Mouse (Mus musculus) retina, postnatal 7 days (tissue): ENCODE measurements at regions not wholly inside any gene's neighbourhood (a gene's known extent, or its start where the extent isn't known, plus 50 kb on each side); places are given as distances from the start of the nearest gene placed in this dataset.

Experiments used
- DNase-seq: peaks from one replicate; pipeline ENCODE4 v3.0.0-alpha.2; 2012; ENCODE audit warnings: low read depth, low spot score

- no peak for DNase-seq
Observed at GRCm38 (mm10) chr16:5380626-5381025, 124.8 kb upstream of the Eef2kmt start.

GRCm38 (mm10) chr16:5377001-5377400 lies 121.2 kb upstream of the Eef2kmt start:
- no peak for DNase-seq

DNA sequence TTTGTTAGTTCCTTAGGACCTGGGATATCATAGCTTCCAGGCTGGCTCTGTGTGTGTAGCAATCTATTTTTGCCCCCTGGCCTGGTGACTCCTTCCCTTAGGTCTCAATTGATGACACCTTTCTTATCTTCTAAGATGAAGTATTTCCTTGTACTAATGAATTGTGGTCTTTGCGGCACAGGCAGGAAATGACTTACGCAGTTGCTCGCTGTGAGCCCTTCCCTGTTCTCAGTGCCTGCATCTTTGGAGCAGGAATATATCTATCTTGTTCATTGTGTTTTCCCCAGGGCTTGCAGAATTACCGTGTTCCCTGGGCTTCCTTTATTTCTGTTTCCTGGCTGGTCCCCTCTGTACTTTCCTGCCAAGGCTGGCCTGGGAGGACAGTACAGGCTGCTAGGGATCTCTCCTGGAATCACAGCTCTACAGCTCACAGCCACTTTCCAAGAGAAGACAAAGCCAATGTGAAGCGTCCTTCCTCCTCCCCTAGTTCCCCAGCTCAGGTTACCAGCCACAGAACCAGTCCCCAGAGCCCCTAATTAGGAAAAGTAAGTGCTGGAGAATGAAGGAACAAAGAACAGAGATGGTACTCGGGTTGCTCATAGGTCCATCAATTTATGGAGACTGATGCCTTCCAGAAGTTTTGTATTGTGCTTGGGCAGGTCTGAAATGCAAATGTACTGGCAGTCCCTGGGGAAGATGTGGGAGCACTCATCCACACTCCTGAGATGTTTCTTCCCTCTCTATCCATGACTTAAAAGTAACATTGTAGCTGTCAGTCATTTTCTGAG lies 119.2 kb upstream of the Eef2kmt start:
- no peak for DNase-seq

GRCm38 (mm10) chr16:5371175-5371893 lies 115.6 kb upstream of the Eef2kmt start:
- no peak for DNase-seq

- DNase-seq, result no peak
Observed at GRCm38 (mm10) chr16:5370496-5370895, 114.7 kb upstream of the Eef2kmt start.

- no peak for DNase-seq
Observed at GRCm38 (mm10) chr16:5368897-5369558, 113.2 kb upstream of the Eef2kmt start.

GRCm38 (mm10) chr16:5368357-5368756 lies 112.6 kb upstream of the Eef2kmt start:
- DNase-seq, result no peak

GRCm38 (mm10) chr16:5367581-5368119 lies 111.9 kb upstream of the Eef2kmt start:
- no peak for DNase-seq

- no peak for DNase-seq
Observed at GRCm38 (mm10) chr16:5366021-5366420, 110.2 kb upstream of the Eef2kmt start.

DNA sequence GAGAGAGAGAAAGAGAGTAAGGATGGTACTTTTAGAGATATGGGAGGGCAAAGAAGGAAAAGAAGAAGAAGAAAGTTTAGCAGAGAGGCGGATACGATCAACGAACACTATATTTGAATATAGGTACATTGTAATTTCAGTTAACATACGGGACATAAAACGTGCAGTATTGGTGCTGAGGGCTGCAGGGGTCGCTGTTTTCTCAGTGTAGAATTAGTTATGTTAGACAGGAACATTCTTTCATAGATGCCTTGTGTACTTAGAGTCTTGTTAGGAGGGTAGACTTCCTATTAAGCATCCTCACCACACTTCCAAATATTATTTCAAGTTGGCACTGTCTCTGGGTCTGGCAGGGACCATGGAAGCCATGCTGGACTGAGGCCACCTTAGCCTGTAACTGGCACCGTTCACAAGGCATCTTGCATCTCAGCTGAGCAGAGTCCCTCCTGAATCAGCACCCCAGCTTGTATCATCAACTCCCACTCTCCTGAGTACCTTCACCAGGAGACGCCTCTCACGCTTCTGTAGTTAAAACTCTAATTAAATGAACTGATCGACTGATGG lies 107.3 kb upstream of the Eef2kmt start:
- no peak for DNase-seq

DNA sequence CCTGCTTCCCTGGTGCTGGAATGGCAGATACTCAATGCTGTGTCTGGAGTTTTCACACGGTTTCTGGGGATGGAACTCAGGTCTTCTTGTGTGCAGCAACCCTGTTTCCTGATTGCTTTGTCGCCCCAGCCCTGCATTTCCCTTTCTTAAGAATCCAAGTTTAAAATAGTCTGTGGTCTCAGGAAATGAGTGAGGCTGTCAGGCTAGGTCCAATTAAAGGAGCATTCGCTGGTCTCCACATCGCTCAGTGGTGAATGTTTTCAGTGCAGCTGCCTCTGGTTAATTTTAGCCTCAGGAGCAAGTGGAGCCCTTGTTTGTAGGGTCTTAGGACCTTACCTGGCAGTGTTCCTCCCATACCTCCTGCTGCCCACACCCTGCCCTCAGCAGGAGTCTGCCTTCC lies 103.4 kb upstream of the Eef2kmt start:
- no peak for DNase-seq

DNA sequence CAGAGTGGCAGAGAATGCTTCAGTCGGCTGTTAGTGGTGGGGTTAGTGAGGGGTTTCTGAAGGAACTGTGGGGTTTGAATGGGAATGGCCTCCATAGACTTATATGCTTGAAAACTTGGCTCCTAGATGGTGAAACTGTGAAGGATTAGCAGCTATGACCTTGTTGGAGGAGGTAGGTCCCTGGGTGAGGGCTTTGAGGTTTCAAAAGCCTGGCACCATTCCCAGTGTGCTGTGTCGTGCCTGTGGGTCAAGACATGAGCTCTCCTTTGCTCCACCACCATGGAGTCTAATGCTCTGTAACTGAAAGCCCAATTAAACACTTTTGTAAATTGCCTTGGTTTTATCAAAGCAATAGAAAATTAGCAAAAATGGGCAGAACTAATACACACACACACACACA lies 98.1 kb upstream of the Eef2kmt start:
- DNase-seq, result no peak

- peak; percentile 19 for DNase-seq
Observed at GRCm38 (mm10) chr16:5351890-5352571, 96.2 kb upstream of the Eef2kmt start.

GRCm38 (mm10) chr16:5347151-5347550 lies 91.4 kb upstream of the Eef2kmt start:
- no peak for DNase-seq

DNA sequence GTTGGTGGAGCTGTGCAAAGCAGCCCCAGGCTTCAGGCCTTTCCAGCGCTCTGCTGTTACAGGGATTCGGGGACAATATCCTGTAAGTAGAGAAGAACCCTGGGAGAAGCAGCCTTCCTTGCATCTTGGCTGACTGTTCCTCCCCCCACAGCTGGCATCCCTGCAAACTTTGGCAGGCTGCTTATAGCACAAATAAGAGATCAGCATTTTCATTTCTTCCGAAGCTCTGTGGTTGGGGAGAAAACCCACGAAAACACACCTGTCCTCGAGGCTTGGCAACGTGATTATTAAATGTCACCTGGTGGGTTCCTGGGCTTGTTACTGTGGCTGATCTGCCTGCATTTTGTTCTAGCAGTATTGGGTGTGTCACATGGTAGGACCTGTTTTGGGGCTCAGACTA lies 86.5 kb upstream of the Eef2kmt start:
- DNase-seq, result no peak

GRCm38 (mm10) chr16:5316271-5316670 lies 60.5 kb upstream of the Eef2kmt start:
- no peak for DNase-seq

DNA sequence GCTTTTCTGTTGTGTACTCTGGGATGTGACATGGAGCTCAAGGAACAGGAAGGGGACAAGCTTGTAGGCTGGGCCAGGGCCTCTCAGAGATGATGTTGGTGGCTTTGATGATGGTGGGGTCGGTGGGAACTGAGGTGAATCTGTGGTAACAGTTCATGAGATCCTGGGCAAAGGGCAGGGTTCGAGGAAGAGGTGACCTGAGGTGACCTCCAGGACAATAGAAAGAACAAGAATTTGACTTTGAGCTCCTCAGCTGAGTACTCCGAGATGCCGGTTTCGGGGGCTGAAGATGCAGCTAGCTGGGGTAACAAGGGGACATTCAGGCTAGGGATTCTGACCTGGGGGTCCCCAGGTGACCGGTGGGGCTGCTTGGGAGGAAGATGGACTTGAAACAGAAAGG lies 57.5 kb upstream of the Eef2kmt start:
- no peak for DNase-seq

DNA sequence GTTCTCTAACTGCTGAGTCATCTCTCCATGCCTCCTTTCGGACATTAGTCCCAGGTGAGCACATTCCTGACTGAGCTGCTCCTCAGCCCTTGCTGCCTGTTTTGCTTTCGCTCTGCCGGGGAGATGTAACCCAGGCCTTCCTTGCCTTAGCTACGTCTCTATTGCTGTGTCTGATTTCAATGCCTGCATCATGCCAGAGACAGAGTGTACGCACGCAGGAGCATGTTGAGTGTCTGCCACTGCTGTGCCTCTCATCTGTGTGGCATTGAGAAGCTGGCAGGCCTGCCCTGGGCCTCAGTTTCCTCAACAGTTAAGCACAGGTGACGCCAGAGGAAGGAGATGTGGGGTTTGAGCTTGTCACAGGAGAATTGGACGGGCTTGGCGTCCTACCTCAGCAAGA lies 55.7 kb upstream of the Eef2kmt start:
- DNase-seq, result no peak

DNA sequence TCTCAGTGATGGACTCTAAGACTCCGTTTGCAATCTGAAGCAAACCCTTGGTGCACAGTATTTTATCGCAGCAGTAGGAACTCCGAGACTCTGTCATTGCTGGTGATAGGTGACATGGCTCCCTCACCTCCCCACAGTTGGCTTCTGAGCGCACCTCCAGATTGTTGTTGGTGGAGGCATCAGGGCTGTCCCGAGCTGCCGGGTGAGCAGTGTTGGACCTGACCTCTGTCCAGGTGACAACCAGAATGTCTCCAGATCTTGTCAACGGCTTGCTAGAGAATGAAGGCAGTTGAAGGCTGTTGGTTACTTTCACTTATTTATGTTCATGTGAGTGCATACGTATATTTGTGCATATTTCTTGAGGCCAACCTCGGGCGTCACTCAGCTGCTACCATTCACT lies 55.0 kb upstream of the Eef2kmt start:
- DNase-seq, result no peak

GRCm38 (mm10) chr16:5307761-5308160 lies 52.0 kb upstream of the Eef2kmt start:
- DNase-seq, result no peak

DNA sequence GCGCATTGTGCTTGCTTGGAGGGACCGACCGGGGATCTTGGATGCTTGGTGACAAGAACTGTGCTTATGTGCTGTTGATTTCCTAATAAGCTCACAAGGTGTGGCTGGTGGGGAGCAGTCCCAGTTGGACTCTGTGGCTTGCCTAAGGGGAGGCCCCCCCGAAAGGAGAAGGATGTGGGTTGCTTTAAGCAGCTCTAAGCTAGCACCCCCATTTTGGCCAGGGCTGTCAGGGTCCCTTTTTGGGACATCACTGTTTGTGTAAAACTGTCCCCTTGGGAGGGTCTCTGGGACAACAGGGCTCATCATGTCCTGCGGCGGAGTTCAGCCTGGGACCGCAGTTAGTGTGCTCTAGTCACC lies 51.4 kb upstream of the Eef2kmt start:
- DNase-seq, result no peak
